Mouse (Mus musculus): ENCODE measurements at regions not wholly inside any gene's neighbourhood (a gene's known extent, or its start where the extent isn't known, plus 50 kb on each side); places are given as distances from the start of the nearest gene placed in this dataset.

DNA sequence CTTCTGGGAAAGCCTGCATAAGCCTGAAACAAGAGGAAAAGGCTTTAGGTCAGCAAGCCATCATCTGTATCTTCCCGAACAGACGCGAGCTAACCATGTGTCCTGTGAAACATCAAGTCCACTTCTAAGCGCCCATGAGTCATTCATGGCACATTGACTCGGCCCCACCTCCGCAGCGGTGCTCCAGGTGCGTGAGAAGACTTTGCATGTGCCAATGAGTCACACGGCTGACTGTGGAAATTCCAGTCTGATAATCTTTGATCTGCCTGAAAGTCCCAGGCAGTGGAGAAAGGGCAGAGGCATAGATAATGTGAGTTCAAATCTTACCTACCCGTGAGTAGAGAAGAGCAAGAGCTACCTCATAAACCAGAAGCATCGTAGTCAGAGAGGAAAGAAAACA, 137.8 kb downstream of the Pfkfb3 start:
- no peak for DNase-seq (ENCODE audit: low spot score)
- intact Hi-C loops (cut with DNase I) = no loop called here

DNA sequence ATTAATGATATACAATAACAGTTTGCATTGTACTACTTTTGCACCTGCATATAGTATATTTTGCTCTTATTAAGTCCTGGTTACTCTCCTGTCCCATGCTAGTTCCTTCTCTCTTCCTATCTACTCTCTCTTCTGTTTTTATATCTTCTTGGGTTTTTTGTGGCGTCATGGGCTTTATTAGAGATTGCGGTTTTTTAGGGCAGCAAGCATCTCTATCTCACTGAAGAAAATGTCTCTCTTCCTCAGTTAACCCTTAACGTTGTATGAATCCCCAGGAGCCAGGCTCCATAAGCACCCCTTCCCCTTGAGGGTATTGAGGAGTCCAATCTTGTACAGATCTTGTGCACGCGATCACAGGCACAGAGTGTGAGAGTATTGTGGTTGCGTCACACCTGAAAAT, 141.4 kb downstream of the Pfkfb3 start:
- intact Hi-C loops (cut with DNase I) = no loop called here
- DNase-seq (ENCODE audit: low spot score) = no peak

DNA sequence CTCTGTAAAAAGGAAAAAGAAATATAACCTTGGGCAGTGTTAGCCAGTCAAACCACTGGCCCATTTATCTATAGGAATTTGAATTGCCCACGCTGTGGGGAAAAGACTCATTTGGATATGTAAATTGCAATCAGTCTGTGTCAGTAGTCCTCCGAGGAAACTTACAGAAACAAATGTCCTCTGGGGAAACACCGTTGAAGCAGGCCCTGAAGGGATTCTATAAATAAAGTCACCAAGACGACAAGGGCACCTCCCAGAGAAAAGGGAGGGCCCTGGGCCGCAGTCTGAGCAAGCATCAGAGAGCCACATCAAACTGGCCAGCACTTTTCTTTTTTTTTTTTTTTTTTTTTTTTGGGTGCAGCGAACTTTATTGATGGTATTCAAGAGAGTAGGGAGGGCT, 145.4 kb downstream of the Pfkfb3 start:
- DNase-seq (ENCODE audit: low spot score) = no peak
- intact Hi-C loops (cut with DNase I) = no loop called here

DNA sequence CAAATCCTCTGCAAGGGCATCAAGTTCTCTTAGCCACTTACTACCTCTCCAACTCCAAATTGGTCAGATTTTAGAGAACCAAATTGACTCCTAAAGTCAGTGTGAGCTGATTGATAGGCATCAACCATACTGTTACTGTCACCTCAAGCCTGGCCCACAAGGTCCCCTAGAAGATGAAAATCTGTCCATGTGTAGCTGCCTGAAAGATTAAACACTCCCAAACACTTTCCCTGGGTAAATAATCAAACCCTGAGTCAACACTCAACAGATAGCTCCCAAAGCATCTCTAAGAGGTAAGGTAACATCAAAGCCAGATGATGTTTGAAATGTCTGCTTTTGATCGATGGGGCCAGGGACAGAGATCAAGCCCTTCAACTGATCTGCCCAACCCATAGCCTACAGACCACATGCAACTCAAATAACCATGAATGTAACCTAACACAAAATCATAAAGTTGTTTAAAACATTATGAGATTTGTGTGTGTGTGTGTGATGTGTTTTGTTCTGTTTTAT, 147.7 kb downstream of the Pfkfb3 start:
- DNase-seq (ENCODE audit: low spot score) = no peak
- intact Hi-C loops (cut with DNase I) = no loop called here

DNA sequence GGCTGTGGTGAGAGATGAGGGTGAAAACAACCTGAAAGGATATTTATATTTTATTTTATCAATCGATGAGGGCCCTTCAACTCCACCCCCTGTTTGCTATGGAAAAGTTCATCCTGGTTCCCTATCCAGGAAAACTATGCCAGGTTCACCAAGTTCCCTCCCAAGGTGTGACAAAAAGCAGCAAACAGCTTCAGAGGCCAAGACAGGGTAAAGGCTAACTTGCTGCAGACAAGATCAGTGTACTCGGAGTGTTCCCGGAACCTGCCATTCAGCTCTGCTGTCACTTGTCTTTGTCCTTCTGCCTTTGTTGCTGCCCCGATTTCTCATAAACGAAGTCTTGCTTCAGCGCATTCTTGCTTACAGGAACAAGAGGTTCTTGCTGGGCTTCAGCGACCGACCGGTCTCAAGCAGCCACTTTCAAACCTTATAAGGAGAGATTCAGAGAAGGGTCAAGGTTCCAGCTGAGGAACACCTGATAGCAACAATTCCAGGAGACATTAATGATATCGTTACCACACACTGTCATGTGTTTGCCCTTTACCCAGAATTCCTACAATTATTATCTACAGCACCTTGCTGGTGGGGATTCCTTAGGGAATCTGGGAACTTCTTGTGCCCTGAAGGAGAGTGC, 151.5 kb downstream of the Pfkfb3 start:
- no peak for DNase-seq (ENCODE audit: low spot score)
- intact Hi-C loops (cut with DNase I) = no loop called here

DNA sequence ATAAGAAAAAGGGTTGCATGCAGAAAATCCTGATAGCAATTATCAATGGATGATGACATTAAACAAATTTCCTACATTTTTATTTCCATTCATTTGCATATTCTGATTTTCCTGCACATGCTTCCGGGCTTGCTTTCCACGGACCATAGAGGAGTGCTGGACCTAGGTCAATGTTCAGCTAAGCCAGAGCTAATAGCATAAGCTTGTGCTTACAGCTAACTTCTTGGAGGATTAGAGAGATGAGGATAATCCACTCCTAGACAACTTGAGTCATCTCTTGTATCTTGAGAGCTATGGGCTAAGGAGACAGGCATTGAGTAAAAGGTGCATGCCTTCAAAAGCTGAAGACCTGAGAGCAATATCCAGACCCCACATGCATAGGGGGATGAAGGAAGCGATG, 154.5 kb downstream of the Pfkfb3 start:
- intact Hi-C loops (cut with DNase I) = no loop called here
- DNase-seq (ENCODE audit: low spot score) = no peak

DNA sequence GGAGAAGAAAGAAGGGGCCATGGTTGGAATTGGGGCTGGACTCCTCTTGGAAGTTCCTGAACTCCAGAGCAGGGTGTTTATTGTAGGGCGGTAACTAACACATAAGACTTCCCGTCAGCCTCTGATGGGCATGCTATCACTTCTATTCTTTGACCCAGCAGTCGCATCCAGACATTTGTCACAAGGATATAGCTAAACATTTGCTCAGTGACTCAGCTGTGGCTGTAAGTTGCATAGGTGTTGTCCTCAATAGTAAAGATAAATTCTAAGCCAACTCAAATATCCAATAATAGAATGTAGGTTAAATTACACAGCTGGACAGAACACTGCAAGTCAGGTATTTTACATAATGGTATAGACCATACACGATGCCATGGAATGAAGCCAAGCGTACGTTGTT, 154.9 kb downstream of the Pfkfb3 start:
- intact Hi-C loops (cut with DNase I) = no loop called here
- DNase-seq (ENCODE audit: low spot score) = no peak

DNA sequence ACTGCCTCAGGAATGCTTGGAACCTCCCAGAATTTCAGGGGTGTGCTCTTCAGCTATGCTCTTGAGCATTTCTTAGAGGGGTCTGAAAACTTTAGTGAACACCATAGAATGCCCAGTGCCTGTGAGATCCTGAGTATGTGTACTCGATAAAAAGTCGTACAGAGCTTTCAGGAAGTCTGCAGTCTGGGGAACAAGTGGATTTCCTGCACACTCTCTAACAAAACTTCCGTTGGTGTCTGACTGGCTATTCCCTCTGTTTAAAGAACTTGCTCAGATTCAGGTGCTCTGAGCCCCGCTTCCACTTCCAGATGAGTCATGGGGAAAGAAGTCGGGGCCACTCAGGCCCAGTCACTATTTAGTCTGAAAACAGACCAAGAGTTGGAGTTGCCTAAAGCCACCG, 155.5 kb downstream of the Pfkfb3 start:
- intact Hi-C loops (cut with DNase I) = no loop called here
- DNase-seq (ENCODE audit: low spot score) = no peak

DNA sequence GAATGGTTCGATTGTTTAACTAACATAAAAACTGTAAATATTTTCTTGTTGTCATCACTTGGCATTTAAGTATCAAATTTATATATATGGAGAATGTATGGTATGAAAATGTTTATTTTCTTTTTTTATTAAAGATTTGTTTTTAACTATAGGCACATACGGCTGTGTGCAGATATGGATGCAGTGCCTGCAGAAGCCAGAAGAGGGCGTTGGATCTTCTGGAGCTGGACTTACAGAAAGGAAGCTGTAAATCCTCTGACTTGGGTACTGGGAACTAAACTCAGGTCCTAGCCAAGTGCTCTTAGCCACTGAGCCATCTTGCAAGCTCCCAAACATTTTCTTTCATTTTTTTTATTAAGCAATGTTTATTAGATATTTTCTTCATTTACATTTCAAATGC, 157.0 kb downstream of the Pfkfb3 start:
- intact Hi-C loops (cut with DNase I) = no loop called here
- no peak for DNase-seq (ENCODE audit: low spot score)

DNA sequence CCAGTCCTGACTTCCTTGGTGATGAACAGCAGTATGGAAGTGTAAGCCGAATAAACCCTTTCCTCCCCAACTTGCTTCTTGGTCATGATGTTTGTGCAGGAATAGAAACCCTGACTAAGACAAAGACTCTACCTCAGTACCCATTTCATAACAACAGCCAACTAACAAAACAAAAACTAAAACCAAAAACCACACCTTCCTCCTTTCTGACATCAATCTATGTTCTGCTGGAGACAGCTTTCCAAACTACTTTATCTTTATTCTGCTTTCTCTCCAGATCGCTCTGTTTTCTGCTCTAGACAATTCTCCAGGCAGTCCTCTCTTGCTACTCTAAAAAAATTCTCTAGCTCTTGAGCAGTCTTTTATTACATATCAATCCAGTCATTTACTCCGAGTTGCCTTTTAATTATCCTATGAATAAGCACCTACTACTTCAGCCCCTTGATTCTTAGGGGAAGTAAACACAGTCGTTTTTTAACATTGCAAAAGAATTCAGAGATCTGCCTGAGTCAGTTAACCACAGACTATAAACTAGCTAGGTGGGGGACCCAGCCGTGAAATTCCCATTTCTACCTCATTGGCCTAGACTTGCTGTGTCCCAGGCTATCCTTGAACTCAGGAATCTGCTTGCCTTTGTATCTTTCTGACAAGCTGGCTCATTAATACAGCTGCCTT, 159.1 kb downstream of the Pfkfb3 start:
- intact Hi-C loops (cut with DNase I) = no loop called here

DNA sequence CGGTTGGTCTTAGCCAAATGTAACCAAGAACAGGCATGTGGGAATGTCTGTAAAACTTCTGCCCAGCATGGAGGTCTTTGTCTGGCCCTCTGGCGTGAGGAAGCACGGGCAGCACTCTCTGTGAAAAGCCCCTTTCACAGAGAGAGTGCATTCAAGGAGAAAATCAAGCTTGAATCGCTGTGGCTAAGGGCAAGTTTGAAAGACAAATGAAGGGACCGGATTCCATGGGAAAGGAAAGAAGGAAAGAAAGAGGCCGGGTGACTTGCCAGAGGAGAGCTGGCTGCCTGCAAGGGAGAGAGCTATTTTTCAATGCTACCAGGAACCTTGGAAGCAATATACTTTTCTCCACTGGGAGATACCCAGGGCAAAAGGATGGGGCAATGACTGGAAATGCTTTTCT, 162.2 kb downstream of the Pfkfb3 start:
- DNase-seq (ENCODE audit: low spot score) = no peak
- intact Hi-C loops (cut with DNase I) = no loop called here

More for the DNA sequence above, 159.1 kb downstream of the Pfkfb3 start:
- no peak for DNase-seq (ENCODE audit: low spot score)

DNA sequence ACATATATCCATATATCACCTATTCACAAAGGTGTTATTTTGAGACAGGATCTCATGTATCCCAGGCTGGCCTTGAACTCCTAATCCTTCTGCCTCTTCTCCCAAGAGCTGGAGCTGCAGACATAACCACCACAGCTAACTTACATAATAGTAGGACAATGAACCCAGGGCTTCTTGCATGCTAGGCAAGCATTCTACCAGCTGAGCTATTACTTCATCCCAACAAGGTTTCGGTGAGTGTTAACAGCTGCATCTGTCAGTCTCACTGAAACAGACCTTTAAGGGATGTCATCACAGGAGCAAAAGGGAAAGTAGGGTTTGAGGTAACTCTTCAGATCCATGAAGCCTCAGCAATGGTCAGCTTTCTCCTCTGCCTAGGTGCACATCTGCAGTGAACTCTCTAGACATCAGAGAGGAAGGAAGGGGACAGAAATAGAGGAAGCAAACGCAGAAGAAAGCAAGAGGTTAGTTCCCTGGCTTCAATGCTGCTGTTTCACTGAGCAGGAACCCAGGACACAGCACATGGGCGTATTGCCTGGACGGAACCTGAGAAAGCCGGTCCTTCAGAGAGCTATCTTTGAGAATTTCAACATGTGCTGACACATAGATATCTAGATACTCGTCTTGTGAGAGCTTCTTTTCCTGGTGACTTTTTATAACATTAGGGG, 163.1 kb downstream of the Pfkfb3 start:
- intact Hi-C loops (cut with DNase I) = no loop called here
- DNase-seq (ENCODE audit: low spot score) = no peak

DNA sequence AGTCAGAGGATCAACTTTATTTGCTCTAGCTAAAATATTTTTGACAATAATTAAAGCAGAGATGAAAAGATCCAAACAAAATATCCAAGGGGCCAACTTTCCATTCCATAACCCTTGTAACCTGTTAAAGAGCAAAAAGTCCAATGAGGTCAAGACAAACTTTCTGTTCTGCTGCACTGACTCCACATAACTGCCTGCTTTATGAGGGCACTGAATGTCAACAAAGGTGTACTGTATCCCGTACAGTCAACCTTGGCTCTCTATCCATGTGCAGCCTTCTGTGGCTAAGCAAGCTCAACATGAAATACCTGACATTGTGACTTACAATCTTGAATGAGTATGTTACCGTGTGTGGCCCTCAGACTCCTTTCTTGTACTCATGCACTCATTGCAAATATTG, 166.3 kb downstream of the Pfkfb3 start:
- no peak for DNase-seq (ENCODE audit: low spot score)
- intact Hi-C loops (cut with DNase I) = no loop called here

DNA sequence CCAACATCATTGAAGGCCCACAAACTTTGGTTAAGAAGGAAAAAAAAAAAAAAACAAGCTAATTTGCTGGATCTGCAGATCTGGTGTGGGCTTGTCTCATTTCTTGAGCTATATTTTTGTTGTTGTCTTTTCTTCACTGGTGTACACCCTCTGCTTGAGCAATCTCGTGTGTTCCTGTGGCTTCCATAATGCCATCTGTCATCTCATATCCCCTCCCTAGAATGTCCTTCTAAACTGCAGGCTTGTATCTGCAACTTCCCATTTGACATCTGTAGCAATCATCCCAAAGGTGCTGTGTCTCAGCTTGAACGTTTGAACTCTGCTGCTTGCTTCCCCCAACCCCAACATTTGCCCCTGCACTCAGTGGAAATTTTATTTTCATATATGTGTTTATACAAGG, 170.1 kb downstream of the Pfkfb3 start:
- DNase-seq (ENCODE audit: low spot score) = no peak
- intact Hi-C loops (cut with DNase I) = no loop called here

DNA sequence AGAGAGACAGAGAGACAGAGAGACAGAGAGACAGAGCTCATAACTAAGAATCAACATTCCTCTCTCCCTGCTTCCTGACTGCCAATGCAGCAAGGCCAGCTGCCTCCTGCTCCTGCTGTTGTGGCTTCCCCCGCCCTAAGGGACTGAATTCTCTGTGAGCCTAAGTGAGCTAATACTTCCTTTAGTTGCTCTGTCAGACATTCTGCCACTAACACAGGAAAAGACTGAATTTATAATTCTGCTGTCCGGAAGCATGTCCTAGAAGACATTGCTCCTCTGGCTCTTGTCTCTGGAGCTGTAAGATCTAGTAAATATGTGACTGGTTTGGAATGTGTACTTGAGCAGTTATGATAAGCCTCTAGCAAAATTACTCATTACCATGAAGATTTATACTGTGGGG, 176.7 kb downstream of the Pfkfb3 start:
- intact Hi-C loops (cut with DNase I) = no loop called here
- DNase-seq (ENCODE audit: low spot score) = no peak

DNA sequence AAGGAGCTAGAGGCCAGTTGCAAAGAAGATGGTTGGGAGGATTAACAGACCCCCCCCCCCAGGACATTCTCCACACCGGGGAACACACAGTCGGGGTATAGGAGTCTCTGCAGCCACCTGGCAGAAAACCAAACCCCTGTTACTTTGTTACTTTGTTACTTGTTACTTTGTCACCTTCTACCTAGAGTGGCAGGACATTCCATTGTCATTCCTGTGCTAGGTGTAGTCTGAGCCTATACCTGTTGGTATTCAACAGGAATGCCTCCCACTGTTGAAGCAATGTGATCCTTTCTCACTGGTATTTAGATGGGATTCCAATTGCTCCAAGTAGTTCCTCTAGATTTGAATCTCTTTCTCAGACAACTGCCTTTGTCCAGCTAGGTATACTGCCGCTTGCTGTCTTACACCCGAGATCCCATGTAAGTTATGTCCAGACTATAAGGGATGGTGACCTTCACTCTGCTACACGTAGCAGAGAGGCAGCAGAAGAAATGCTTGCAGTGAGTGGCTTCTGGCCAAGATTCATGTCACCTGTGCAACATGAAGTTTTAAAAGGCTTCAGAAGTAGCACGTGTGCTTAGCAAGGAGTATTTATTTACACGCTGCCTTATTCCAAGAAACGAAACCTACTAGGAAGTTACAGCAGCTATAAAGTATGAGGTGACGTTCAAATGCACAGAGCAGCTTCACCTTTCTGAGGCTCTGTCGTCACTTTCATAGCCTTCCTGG, 178.0 kb downstream of the Pfkfb3 start:
- intact Hi-C loops (cut with DNase I) = no loop called here
- no peak for DNase-seq (ENCODE audit: low spot score)

DNA sequence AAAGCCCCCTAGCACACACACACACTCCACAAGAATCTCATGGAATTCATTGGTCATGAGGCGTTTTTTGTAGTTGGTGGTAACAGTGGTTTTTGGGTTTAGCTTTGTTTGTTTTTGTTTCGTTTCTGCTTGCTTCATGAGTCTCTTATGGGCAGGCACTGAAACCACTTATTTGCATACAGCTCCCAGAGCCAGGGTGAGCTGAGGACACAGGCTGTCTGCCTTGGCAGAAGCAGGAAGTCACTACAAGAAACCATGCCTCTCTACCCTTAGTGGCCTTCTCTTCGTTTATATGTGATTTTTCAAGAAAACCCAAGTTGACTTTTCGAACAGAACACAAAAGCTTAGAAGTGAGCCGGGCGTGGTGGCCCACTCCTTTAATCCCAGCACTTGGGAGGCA, 178.8 kb downstream of the Pfkfb3 start:
- DNase-seq (ENCODE audit: low spot score) = peak; percentile 42
- intact Hi-C loops (cut with DNase I) = no loop called here

DNA sequence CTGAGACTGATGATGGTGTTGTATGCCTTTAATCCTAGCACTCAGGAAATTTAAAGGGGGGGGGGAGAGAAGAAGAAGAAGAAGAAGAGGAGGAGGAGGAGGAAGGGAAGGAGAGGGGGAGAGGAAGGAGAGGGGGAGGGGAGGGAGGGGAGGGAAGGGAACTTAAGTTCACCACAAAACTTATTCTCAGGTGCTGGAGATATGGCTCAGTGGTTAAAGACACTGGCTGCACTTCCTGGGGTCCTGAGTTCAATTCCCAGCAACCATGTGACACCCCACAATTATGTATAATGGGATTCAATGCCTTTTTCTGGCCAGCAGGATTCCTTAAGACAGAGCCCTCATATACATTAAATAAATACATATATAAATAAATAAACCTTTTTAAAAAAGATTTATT, 183.6 kb downstream of the Pfkfb3 start:
- DNase-seq (ENCODE audit: low spot score) = no peak
- intact Hi-C loops (cut with DNase I) = loop anchor here (5.0 kb wide), 1 partner anchor 127 kb away; no protein-coding TSS in a partner anchor

DNA sequence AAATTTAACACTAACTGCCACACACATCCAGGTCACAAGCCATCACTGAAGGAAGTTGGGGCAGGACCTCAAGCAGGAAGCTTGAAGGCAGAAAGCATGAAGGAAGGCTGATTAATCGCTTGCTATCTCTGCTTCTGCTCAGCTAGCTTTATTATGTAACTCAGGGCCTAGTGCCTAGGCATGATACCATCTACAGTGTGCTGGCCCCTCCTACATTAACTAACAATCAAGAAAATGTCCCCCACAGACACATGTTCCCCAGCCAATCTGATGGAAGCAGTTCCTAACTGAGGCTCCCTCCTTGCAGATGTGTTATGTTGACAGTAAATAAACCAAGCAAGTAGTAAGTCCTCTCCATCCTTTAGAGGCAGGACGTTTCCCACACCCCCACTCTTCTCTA, 186.6 kb downstream of the Pfkfb3 start:
- DNase-seq (ENCODE audit: low spot score) = no peak
- intact Hi-C loops (cut with DNase I) = loop anchor here (5.0 kb wide), 2 partner anchors 35 to 60 kb away; no protein-coding TSS in a partner anchor

DNA sequence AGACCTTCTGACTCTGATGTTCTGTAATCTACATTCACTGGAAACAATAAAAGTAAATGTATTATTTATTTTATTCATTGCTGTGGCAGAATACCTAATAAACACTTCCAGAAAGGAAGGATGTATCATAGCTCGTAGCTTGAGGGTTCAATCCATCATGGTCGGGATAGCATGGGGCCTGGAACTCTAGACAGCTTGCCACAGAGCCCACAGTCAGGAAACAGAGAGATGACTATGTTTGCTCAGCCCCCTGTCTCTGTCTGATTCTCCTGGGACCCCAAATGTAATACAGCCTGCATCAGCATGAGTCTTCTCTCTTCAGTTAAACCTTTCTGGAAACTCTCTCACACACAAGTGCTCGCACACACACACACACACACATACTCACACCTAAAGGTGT, 188.1 kb downstream of the Pfkfb3 start:
- intact Hi-C loops (cut with DNase I) = loop anchor here (5.0 kb wide), 2 partner anchors 34 to 61 kb away; no protein-coding TSS in a partner anchor
- DNase-seq (ENCODE audit: low spot score) = no peak

All from heart, postnatal 25 days (tissue).